Mouse (Mus musculus) ES-E14 (cell line): ENCODE measurements around the gene Sptlc3.

Experiments
- CHD2 ChIP-seq: IDR thresholded peaks from 2 replicates; pipeline ENCODE4 v1.6.1; 2014; ENCODE audit warnings: mild to moderate bottlenecking, low read depth, low read length, inconsistent platforms
- HCFC1 ChIP-seq: IDR thresholded peaks from 2 replicates; pipeline ENCODE4 v1.6.1; 2012; ENCODE audit warnings: low read length, inconsistent platforms, borderline replicate concordance; ENCODE audit not compliant: insufficient read depth
- MAFK ChIP-seq: IDR thresholded peaks from 2 replicates; pipeline ENCODE4 v1.6.1; 2014; ENCODE audit warnings: mild to moderate bottlenecking, low read depth, low read length, inconsistent platforms; ENCODE audit not compliant: insufficient read depth
- ZC3H11A ChIP-seq: IDR thresholded peaks from 2 replicates; pipeline ENCODE4 v1.6.1; 2012; ENCODE audit warnings: low read depth, mild to moderate bottlenecking, inconsistent platforms, low read length, borderline replicate concordance
- ZNF384 ChIP-seq: IDR thresholded peaks from 2 replicates; pipeline ENCODE4 v1.6.1; 2012; ENCODE audit warnings: low read depth, low read length, inconsistent platforms

GRCm38 (mm10) chr2:139601543-139602194 is 108.0 kb downstream of the Sptlc3 start:
- TF ChIP-seq ZC3H11A (no peak), MAFK (no peak), ZNF384 (no peak), CHD2 (no peak), HCFC1 (no peak)
